Mouse (Mus musculus) lung, postnatal 0 days (tissue): ENCODE measurements around the gene Exosc6.
"Not testable (repeated sequence)": the region's sequence is repeated elsewhere in the genome, so short reads cannot be mapped to it uniquely, and the experiment has no call there.

Experiments used
- CTCF ChIP-seq: IDR thresholded peaks from 2 replicates; pipeline ENCODE4 v1.5.1; 2016; ENCODE audit warnings: antibody characterized with exemption, mild to moderate bottlenecking
- EP300 ChIP-seq: IDR thresholded peaks from 2 replicates; pipeline ENCODE4 v1.6.1; 2016; ENCODE audit warnings: antibody characterized with exemption, mild to moderate bottlenecking, control low read depth

GRCm38 (mm10) chr8:111092326-111092725 is 36.2 kb downstream of the Exosc6 start, which contains the start of gene Clec18a:
- not testable (repeated sequence) for TF ChIP-seq EP300, CTCF
